Mouse (Mus musculus) testis, adult 2 months (tissue): ENCODE data around the gene Cdc37.
A peak's percentile ranks its signal among the peaks of the same experiment; 100 is the strongest.

ENCODE experiments used
- CTCF ChIP-seq: fragments of 200-500 bp; IDR thresholded peaks from 2 replicates; pipeline ENCODE4 v1.5.1; 2012; ENCODE audit warnings: low read depth, mild to moderate bottlenecking, inconsistent platforms, low read length, moderate library complexity; ENCODE audit not compliant: control insufficient read depth, insufficient read depth, insufficient replicate concordance
- POLR2A ChIP-seq: fragments of 200-500 bp; IDR thresholded peaks from 2 replicates; pipeline ENCODE4 v1.6.1; 2012; ENCODE audit warnings: low read depth, mild to moderate bottlenecking, inconsistent platforms, low read length, moderate library complexity; ENCODE audit not compliant: control insufficient read depth

- TF ChIP-seq CTCF (peak; percentile 82), POLR2A (no peak)
Observed at GRCm38 (mm10) chr9:21168161-21169123, 18.7 kb upstream of the Cdc37 start.
